Mouse (Mus musculus) frontal cortex, postnatal 25 days (tissue): ENCODE results near the gene Nkiras1.
"Not testable (repeated sequence)": the region's sequence is repeated elsewhere in the genome, so short reads cannot be mapped to it uniquely, and the experiment has no call there.

Experiments
- DNase-seq, 2 experiments: peaks; one replicate each; pipeline ENCODE4 v3.0.0; 2022; ENCODE audit warnings: low spot score in 2 of 2

Nkiras1 gene

DNA sequence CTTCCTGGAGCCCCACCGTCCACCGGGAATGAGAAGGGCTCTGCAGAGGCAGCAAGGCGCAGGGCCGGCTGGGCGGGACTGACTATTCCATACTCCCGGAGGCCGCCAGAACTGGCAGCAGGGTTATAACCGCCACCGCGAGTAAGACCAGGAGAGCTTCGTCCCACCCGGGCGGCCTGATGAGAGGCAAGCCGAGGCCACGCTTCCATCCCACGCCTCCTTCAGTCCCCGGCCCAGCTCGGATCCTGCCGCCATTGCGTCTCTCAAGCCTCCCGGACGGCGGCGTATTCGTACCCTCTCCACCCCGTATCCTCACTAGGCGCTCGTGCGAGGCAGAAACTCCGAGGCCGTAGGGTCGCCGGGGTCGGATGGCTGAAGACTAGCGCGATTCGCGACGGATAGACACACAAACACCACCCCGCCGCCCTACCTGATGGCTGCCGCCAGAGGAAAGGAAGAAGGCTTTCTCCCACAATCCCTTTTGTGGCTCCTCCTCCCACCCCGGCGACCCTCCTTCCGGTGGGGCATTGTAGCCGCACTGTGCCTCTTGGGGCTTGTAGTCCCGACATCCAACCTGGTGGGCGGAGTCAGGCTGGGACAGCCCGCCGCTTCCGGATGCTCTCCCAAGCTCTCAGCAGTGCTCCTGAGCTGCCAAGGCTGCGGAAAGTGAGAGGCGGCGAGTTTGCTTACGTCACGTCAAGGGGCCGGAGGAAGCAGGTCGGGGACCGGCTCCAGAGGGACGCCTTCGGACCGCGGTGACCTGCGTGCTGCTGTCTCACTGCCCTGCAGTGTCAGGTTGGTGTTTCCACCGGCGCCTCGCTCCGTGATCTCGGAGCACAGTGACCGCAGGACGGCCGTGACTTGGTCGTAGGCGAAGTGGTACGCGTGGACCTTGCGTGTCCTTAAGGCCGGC, at the start of gene Nkiras1, which contains the start of gene Rpl15:
Nkiras1 (plus strand) TSS at position 608 of the 913 bp plus-strand sequence.
Rpl15 (minus strand) TSS at position 863 of the 913 bp plus-strand sequence.
- peak; percentile 92 to 98 for DNase-seq

- DNase-seq, result no peak
Observed at GRCm38 (mm10) chr14:18221977-18222376, 49.0 kb upstream of the Nkiras1 start.

DNA sequence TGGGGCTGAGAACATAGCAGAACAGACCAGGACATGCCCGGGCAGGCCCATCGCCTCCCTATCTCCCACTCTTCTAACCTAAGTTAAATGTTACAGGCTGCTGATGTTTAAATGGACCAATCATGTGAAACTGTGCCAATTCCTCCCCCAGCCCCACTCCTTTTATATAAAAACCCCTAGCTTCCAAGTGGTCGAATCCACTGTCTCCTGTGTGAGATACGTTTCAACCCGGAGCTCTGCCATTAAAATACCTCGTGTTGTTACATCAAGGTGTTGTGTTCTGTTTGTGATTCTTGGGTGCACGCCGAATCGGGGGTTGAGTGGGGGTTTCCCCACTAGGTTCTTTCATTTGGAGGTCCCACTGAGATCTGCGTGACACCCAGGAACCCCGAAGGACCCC, 45.5 kb upstream of the Nkiras1 start:
- not testable (repeated sequence) for DNase-seq

DNA sequence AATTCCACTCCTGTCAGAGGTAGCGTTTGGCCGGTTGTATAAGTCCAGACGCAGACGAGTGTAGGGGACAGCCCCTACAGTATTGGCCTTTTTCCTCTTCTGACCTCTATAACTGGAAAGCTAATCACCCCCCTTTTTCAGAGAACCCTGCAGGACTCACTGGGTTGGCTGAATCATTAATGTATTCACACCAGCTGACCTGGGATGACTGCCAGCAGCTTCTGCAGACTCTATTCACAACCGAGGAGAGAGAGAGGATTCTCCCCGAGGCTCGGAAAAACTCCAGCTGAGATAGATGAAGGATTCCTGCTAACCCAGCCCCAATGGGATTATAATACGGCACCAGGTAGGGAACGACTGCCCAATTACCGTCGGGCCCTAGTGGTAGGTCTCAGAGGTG, 44.8 kb upstream of the Nkiras1 start:
- DNase-seq, result not testable (repeated sequence)

- DNase-seq, result not testable (repeated sequence)
Observed at GRCm38 (mm10) chr14:18229751-18230150, 41.2 kb upstream of the Nkiras1 start.

GRCm38 (mm10) chr14:18231866-18232265, 39.1 kb upstream of the Nkiras1 start:
- not testable (repeated sequence) for DNase-seq

DNA sequence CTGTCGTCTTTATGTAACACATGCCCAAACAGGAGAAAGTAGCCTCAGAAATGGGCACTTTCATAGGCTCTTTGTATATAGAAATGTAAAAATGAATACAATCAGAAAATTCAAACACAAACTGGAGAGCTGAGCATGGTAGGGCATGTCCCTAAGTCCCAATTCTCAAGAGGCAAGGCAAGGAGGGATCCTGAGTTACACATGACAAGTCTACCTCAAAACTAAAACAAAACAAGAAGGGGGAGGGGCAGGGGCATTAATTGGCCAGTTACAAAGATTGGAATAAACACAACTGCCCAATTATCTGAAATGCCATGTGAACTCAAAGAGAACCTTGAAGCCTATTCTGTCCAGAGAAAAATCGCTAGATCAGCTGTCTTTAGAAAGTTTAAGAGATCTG, 37.9 kb upstream of the Nkiras1 start:
- no peak for DNase-seq

DNA sequence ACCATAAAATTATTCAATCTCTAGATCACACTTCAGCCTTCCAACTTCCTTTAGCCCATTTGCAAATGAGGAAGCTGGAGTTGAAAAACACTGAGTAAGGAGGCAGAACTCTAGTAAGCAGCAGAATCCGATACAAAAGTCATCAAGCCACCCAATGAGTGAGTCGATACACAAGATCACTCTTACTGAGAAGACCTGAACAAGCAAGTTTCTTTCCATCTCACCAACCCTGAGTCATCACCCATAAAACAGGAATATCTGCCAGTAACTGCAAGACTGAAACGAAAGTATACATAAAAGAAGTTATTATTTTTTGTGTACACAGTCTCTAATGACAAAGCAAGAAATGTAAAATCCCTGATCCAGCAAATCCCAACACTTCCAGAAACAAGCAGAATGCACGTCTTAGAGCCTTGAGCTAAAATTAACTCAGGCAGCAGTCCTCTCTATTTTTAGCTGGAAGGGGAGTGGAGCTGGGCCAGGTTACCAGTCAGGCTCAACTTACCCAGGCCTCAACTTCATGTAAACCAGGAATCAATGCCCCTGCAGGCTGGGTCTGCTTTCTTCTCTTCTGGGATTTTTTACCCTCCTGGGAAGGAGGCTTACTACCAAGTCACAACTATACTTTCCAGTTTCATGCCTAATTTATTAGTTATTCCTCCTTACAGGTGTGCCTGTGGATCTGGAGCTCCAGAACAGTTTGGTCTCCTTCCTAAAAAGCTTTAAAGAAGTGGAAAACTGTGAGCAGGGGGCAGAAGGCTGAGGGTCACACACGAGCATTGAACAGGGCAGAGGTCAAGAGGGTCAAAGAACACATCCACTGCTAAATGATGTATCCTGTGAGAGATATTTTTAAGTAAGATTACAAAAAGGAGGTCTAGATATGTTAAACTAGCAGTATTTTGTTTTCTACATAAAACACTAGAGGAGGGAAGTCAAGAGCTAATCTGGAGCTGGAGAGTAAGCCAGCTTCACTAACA, 36.7 kb upstream of the Nkiras1 start:
- no peak for DNase-seq

DNA sequence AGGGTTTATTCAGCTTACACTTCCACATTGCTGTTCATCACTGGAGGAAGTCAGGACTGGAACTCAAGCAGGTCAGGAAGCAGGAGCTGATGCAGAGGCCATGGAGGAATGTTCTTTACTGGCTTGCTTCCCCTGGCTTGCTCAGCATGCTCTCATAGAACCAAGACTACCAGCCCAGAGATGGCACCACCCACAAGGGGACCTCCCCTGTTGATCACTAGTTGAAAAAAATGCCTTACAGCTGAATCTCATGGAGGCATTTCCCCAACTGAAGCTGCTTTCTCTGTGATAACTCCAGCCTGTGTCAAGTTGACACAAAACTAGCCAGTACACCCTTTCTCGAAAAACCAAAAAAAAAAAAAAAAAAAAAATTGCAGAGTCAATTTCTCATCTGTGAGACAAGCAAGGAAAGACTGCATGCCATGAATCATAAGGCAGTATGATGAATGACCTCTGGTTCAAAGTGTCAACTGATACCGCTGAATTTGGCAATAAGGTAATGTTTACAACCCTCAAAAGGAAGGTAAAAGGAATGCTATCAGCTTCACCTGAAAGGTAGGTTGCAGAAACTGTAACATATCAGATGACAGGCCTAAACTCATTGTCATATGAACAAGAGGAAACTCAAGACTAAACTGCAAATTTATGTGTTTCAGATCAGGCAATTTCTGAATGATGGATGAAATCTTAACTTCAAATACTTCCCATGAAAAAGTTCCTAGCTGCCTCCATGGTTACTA, 34.3 kb upstream of the Nkiras1 start:
- DNase-seq, result not testable (repeated sequence)

DNA sequence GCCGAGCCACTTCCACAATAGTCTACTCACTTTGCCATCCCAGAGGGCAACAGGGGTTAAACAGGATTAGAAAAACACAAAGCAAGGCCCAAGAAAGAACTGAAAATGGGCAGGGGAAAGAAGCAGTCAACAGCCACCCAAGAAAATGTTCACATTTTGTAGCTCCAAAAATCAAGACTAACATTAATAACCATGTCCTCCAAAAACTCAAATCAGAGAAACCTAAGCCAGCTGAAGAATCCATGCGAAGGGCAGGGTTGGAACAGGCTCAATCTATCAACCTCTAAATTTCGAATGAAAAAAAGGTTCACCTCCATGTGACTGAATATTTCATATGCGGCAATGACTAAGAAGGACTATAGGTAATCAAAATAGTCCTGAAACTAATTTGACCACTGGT, 33.6 kb upstream of the Nkiras1 start:
- DNase-seq, result no peak

- DNase-seq, result peak; percentile 99
Observed at GRCm38 (mm10) chr14:18238131-18238749, 32.7 kb upstream of the Nkiras1 start.

- peak; percentile 92 to 93 for DNase-seq
Observed at GRCm38 (mm10) chr14:18238750-18239731, 31.9 kb upstream of the Nkiras1 start, which contains the start of gene Nr1d2. Gene Nr1d2, minus strand, starts transcription at chr14:18239127.

DNA sequence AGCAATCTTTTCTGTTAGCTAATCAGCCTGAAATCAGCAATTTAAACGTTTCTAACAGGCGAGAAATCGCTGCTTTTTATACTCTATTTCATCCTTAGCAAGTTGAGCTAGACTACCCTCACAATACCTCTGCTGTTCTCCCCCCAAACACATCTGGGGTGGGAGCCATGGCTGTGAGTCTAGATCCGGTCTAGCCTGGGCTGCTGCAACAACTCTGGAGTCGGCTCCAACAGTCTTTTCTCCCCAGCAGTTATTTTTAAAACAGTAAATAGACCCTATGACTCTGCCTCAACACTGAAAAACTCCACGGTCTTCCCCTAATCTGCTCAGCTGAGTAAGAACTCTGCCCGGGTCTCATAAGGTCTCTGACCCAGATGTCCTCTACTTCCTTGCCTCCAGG, 30.8 kb upstream of the Nkiras1 start:
- DNase-seq, result no peak

DNA sequence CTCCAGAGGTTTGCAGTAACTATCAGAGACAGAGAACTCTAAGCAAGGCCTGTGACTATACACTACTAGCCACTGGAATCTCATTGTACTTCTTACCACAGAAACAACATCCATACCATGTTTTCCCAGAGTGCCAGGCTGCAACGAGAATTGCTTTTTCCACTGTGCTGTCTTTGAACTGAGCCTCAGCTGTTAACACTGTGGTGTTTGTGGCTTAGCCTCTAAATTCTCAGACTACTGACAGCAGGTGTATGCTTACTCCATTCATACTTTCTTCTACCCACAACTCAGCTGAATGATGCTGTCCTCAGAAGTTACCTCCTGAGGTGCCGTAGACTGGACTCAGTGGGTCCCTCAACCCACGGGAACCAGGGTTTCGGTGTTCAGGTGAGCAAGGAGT, 29.1 kb upstream of the Nkiras1 start:
- no peak for DNase-seq

- no peak for DNase-seq
Observed at GRCm38 (mm10) chr14:18242638-18243130, 28.3 kb upstream of the Nkiras1 start.

GRCm38 (mm10) chr14:18261203-18261602, 9.7 kb upstream of the Nkiras1 start:
- DNase-seq, result no peak

DNA sequence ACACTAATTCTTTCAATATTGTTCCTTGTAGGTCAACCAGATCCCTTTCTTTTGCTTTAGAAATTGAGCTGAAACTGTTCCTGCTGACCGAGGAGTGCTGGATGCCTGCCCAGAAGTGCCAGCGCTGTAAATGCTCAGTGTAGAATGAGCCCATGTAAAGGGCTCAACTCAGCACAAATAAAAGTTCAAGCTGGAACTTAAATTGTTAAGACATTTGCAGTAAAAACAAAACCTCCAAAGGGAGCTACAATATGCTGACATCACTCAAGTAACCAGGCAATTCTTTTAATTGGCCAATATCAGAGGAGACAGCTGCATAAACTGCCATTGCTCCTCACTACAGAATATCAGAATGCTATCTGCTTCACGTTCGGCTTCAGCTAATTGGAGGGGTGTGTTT, 7.5 kb upstream of the Nkiras1 start:
- DNase-seq, result no peak

DNA sequence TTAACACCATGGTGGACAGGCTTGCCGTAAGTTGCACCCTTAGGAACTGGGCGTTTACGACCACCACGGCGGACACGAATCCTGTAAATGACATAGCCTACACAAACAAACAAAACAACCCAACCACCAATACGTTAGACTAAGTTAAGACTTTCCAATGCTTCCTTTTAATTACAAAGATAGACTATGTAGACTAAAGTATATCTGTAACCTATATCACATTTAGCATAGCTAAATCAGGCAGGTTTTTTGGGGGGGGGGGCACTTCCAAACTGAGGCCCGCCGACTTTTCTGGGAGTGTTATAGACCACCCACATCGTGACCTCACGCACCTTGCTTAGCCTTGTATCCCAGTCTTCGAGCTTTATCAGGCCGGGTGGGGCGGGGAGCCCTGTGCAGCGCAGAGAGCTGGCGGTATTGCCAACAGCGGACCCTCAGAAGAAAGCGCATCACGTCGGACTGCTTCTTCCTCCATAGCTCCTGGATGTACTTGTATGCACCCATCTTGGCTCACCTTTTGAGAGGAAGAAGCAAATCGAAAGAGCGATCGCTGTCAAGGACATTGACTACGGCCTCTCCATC, 898 bp upstream of the Nkiras1 start:
- DNase-seq, result not testable (repeated sequence)

- no peak for DNase-seq
Observed at GRCm38 (mm10) chr14:18271666-18272065, 730 bp downstream of the Nkiras1 start.
